ENCODE assay signal across 11 mouse cellular contexts in genomic region chr13:53183161-53183577, GRCm38 (mm10).
DNase-seq lines count a peak whose midpoint lies in the region; ATAC-seq and TF ChIP-seq lines count a peak whose summit lies in the region.
"Had no signal": no experiment of that assay in that cellular context is flagged by ENCODE, and none has a peak within 500 bp of the region (broad histone marks: within the 10 kb centered on the region; RNA-seq: fewer than 3 reads in every experiment).

No protein-coding gene starts in this region.

- H3K4me3 ChIP-seq in heart, embryonic 10.5 days, result no peak overlapping the region
- H3K4me3 ChIP-seq in midbrain, embryonic 14.5 days (replicated peaks; ENCODE audit: low read depth, low read length), result no peak overlapping the region
- H3K4me3 ChIP-seq in midbrain, embryonic 15.5 days, result no peak overlapping the region
- H3K4me3 ChIP-seq in embryonic fibroblast, embryonic 13.5 days (ENCODE audit: insufficient read depth, low read length), result no peak overlapping the region
- H3K4me3 ChIP-seq in stomach, embryonic 16.5 days (replicated peaks; ENCODE audit: low read length), result no peak overlapping the region

- no peak for TF ChIP-seq POLR2A in embryonic fibroblast, embryonic 13.5 days (IDR thresholded peaks at IDR 0.05; ENCODE audit: low read depth, low read length)

- WGBS in heart, embryonic 10.5 days, result 28% methylated on average over 8 of the region's 8 CpGs
- WGBS in midbrain, embryonic 14.5 days, result 69% methylated on average over 8 of the region's 8 CpGs
- WGBS in midbrain, embryonic 15.5 days, result 62% methylated on average over 8 of the region's 8 CpGs
- 36% methylated on average over 8 of the region's 8 CpGs for WGBS in stomach, embryonic 16.5 days

- ATAC-seq in midbrain, embryonic 14.5 days (ENCODE audit: low FRiP score, low TSS enrichment), result no peak
- ATAC-seq in midbrain, embryonic 15.5 days (replicated peaks), result no peak
- no peak for ATAC-seq in stomach, embryonic 16.5 days (ENCODE audit: insufficient read depth, low FRiP score)

- H3K9ac ChIP-seq in midbrain, embryonic 14.5 days (replicated peaks; ENCODE audit: low read length), result 0 out of 2 replicates have a peak overlapping the region, but pooled peaks have one; percentile 10
- no peak overlapping the region for H3K9ac ChIP-seq in midbrain, embryonic 15.5 days
- H3K9ac ChIP-seq in stomach, embryonic 16.5 days (ENCODE audit: low read length), result 0 out of 2 replicates have a peak overlapping the region, but pooled peaks have one; percentile 26
- H3K9ac ChIP-seq: liver, embryonic 14.5 days had no signal

- no peak for DNase-seq in heart, embryonic 10.5 days (ENCODE audit: low spot score)
- DNase-seq in heart, postnatal 36 days, result no peak
- DNase-seq in midbrain, embryonic 14.5 days, result no peak
- no peak for DNase-seq in T-cell, adult 2 months (ENCODE audit: low spot score)
- DNase-seq in layer of hippocampus, adult 8-10 months (ENCODE audit: low spot score in 2 of 2), result no peak
- DNase-seq: cerebellum, postnatal 25 days; heart, postnatal 14 days had no signal

- peaks cover 66% of the 10 kb centered on the region for H3K4me1 ChIP-seq in heart, embryonic 10.5 days
- H3K4me1 ChIP-seq in midbrain, embryonic 14.5 days (ENCODE audit: control insufficient read depth, insufficient read depth, low read length), result peaks cover 9% of the 10 kb centered on the region
- H3K4me1 ChIP-seq in midbrain, embryonic 15.5 days, result peaks cover 11% of the 10 kb centered on the region
- 0 out of 2 replicates have a peak, but pooled peaks cover 14% of the 10 kb centered on the region for H3K4me1 ChIP-seq in embryonic fibroblast, embryonic 13.5 days (ENCODE audit: control insufficient read depth, insufficient read depth, low read length)
- peaks cover 29% of the 10 kb centered on the region for H3K4me1 ChIP-seq in stomach, embryonic 16.5 days (ENCODE audit: control insufficient read depth, insufficient read depth, low read length)

- H3K27ac ChIP-seq in heart, embryonic 10.5 days, result peak overlapping the region; percentile 43; the same call in 1 of the 2 replicates
- no peak overlapping the region for H3K27ac ChIP-seq in midbrain, embryonic 14.5 days (replicated peaks; ENCODE audit: low read depth, low read length)
- H3K27ac ChIP-seq in midbrain, embryonic 15.5 days, result no peak overlapping the region
- H3K27ac ChIP-seq in embryonic fibroblast, embryonic 13.5 days (ENCODE audit: insufficient read depth, low read length), result peak overlapping the region; percentile 4; the same call in 1 of the 2 replicates
- H3K27ac ChIP-seq in stomach, embryonic 16.5 days (ENCODE audit: low read length), result no peak overlapping the region
- H3K27ac ChIP-seq: liver, embryonic 14.5 days had no signal

- H3K36me3 ChIP-seq in heart, embryonic 10.5 days, result peaks cover 7% of the 10 kb centered on the region; the same call in 1 of the 2 replicates
- no peaks in the 10 kb centered on the region for H3K36me3 ChIP-seq in midbrain, embryonic 14.5 days (ENCODE audit: control insufficient read depth, insufficient read depth, low read length)
- no peaks in the 10 kb centered on the region for H3K36me3 ChIP-seq in midbrain, embryonic 15.5 days (replicated peaks)
- no peaks in the 10 kb centered on the region for H3K36me3 ChIP-seq in stomach, embryonic 16.5 days (ENCODE audit: control insufficient read depth, insufficient read depth, low read length)

- H3K9me3 ChIP-seq in heart, embryonic 10.5 days, result no peaks in the 10 kb centered on the region
- H3K9me3 ChIP-seq in midbrain, embryonic 14.5 days (ENCODE audit: control insufficient read depth, low read length), result no peaks in the 10 kb centered on the region
- no peaks in the 10 kb centered on the region for H3K9me3 ChIP-seq in midbrain, embryonic 15.5 days
- H3K9me3 ChIP-seq in stomach, embryonic 16.5 days (replicated peaks; ENCODE audit: control insufficient read depth, low read length), result no peaks in the 10 kb centered on the region

- TF ChIP-seq CTCF in embryonic fibroblast, embryonic 13.5 days (IDR thresholded peaks at IDR 0.05; ENCODE audit: borderline replicate concordance, insufficient read depth, low read length), result no peak

- intact Hi-C loops in heart, postnatal 36 days (cut with DNase I), result no loop called here

- no peaks in the 10 kb centered on the region for H3K27me3 ChIP-seq in heart, embryonic 10.5 days (ENCODE audit: insufficient read depth, poor library complexity, severe bottlenecking)
- no peaks in the 10 kb centered on the region for H3K27me3 ChIP-seq in midbrain, embryonic 14.5 days (ENCODE audit: control insufficient read depth, insufficient read depth, low read length)
- H3K27me3 ChIP-seq in midbrain, embryonic 15.5 days (replicated peaks), result no peaks in the 10 kb centered on the region
- H3K27me3 ChIP-seq in stomach, embryonic 16.5 days (ENCODE audit: control insufficient read depth, insufficient read depth, low read length), result no peaks in the 10 kb centered on the region

- H3K4me2 ChIP-seq in midbrain, embryonic 14.5 days (ENCODE audit: low read length), result no peak overlapping the region
- no peak overlapping the region for H3K4me2 ChIP-seq in midbrain, embryonic 15.5 days
- H3K4me2 ChIP-seq in stomach, embryonic 16.5 days (ENCODE audit: low read depth, low read length), result no peak overlapping the region

Comparison
In these comparisons a context has a peak if more than half of its experiments do, and no peak if none do; other contexts are left out.
1. H3K27ac ChIP-seq: peak in heart, embryonic 10.5 days (single experiment) and embryonic fibroblast, embryonic 13.5 days (single experiment); none in midbrain, embryonic 14.5 days (single experiment), midbrain, embryonic 15.5 days (single experiment) and stomach, embryonic 16.5 days (single experiment).